Mouse (Mus musculus) left cerebral cortex, postnatal 25 days (tissue): ENCODE results near the gene Cyp24a1. TPM values are rescaled to one million over a fixed set of nuclear protein-coding genes. Genes with fewer than 3 reads are reported as not detected.
A peak's percentile ranks its signal among the peaks of the same experiment; 100 is the strongest.

Experiments
- DNase-seq, 2 experiments: peaks; one replicate each; pipeline ENCODE4 v3.0.0; 2022; ENCODE audit warnings: low spot score in 2 of 2, mixed read lengths in 1 of 2
- intact Hi-C: fragments of 180-260 bp; cut with DNase I; formaldehyde crosslinking; loops from one replicate; pipeline ENCODE4 v1.15.1; 2025
- total RNA-seq, 2 experiments: library from RNA; stranded (reverse); gene quantifications; 2 replicates each; pipeline ENCODE4 v1.2.3; 2021

Gene Cyp24a1
- not detected for total RNA-seq

GRCm38 (mm10) chr2:170497091-170497566, at the start of gene Cyp24a1:
Gene Cyp24a1, minus strand, starts transcription at chr2:170497145.
- no peak for DNase-seq
- intact Hi-C loops = loop anchor here (5.0 kb wide), 1 partner anchor 365 kb away; no protein-coding TSS in a partner anchor

- DNase-seq = no peak
- intact Hi-C loops = no loop called here
These were observed 48.8 kb upstream of the Cyp24a1 start for GRCm38 (mm10) chr2:170545745-170546144.

GRCm38 (mm10) chr2:170544950-170545349, 48.0 kb upstream of the Cyp24a1 start:
- no peak for DNase-seq
- intact Hi-C loops = no loop called here

GRCm38 (mm10) chr2:170544159-170544558, 47.2 kb upstream of the Cyp24a1 start:
- DNase-seq = no peak
- intact Hi-C loops = no loop called here

GRCm38 (mm10) chr2:170543625-170544024, 46.7 kb upstream of the Cyp24a1 start:
- intact Hi-C loops = no loop called here
- DNase-seq = no peak

- peak; percentile 74 to 90 for DNase-seq
- intact Hi-C loops = no loop called here
These were observed 42.3 kb upstream of the Cyp24a1 start for GRCm38 (mm10) chr2:170539211-170539610.

GRCm38 (mm10) chr2:170535841-170536240, 38.9 kb upstream of the Cyp24a1 start:
- DNase-seq = no peak
- intact Hi-C loops = no loop called here

- intact Hi-C loops = no loop called here
- DNase-seq = no peak
These were observed 37.8 kb upstream of the Cyp24a1 start for GRCm38 (mm10) chr2:170534803-170535174.

GRCm38 (mm10) chr2:170534116-170534802, 37.3 kb upstream of the Cyp24a1 start:
- intact Hi-C loops = no loop called here
- no peak for DNase-seq

- no peak for DNase-seq
- intact Hi-C loops = no loop called here
These were observed 33.3 kb upstream of the Cyp24a1 start for GRCm38 (mm10) chr2:170530256-170530655.

- intact Hi-C loops = no loop called here
- no peak for DNase-seq
These were observed 32.8 kb upstream of the Cyp24a1 start for GRCm38 (mm10) chr2:170529766-170530165.

GRCm38 (mm10) chr2:170528061-170528460, 31.1 kb upstream of the Cyp24a1 start:
- intact Hi-C loops = no loop called here
- DNase-seq = no peak

- DNase-seq = no peak
- intact Hi-C loops = no loop called here
These were observed 29.6 kb upstream of the Cyp24a1 start for GRCm38 (mm10) chr2:170526513-170526912.

GRCm38 (mm10) chr2:170520321-170520971, 23.5 kb upstream of the Cyp24a1 start:
- intact Hi-C loops = loop anchor here (1.0 to 5.0 kb wide), 3 partner anchors 76 to 1697 kb away; no protein-coding TSS in a partner anchor
- DNase-seq = peak; percentile 59 to 72

GRCm38 (mm10) chr2:170513756-170514155, 16.8 kb upstream of the Cyp24a1 start:
- no peak for DNase-seq
- intact Hi-C loops = no loop called here

GRCm38 (mm10) chr2:170511073-170511891, 14.3 kb upstream of the Cyp24a1 start:
- peak; percentile 91 to 96 for DNase-seq
- intact Hi-C loops = no loop called here

GRCm38 (mm10) chr2:170508821-170509220, 11.9 kb upstream of the Cyp24a1 start:
- DNase-seq = peak; percentile 93
- intact Hi-C loops = loop anchor here (5.0 kb wide), 2 partner anchors 392 to 407 kb away; no protein-coding TSS in a partner anchor

- peak; percentile 86 to 89 for DNase-seq
- intact Hi-C loops = loop anchor here (1.0 to 5.0 kb wide), 4 partner anchors 56 to 405 kb away; no protein-coding TSS in a partner anchor
These were observed 10.8 kb upstream of the Cyp24a1 start for GRCm38 (mm10) chr2:170507734-170508133.

- no peak for DNase-seq
- intact Hi-C loops = no loop called here
These were observed 7.0 kb upstream of the Cyp24a1 start for GRCm38 (mm10) chr2:170503983-170504382.

- no peak for DNase-seq
- intact Hi-C loops = no loop called here
These were observed 6.4 kb upstream of the Cyp24a1 start for GRCm38 (mm10) chr2:170503343-170503742.
